Mouse (Mus musculus) gastrocnemius, postnatal 14 days (tissue): ENCODE data around the gene Kcnk6. TPM values are rescaled to one million over a fixed set of nuclear protein-coding genes. Genes with fewer than 3 reads are reported as not detected.

Source experiments
- DNase-seq: peaks from one replicate; pipeline ENCODE4 v3.0.0; 2021; ENCODE audit warnings: mixed read lengths
- intact Hi-C: fragments of 180-260 bp; cut with DNase I; formaldehyde crosslinking; loops from one replicate; pipeline ENCODE4 v1.15.1; 2025; ENCODE audit warnings: low total_unique reads
- long read RNA-seq, 2 experiments: library from polyadenylated mRNA; stranded (forward); transcript quantifications; one replicate each; pipeline ENCODE4 v2.0.0; 2021
- total RNA-seq, 2 experiments: library from RNA; stranded (reverse); gene quantifications; 2 replicates each; pipeline ENCODE4 v1.2.3; 2021

Gene Kcnk6
- 1 to 10 TPM; 2.2 to 2.6 TPM for total RNA-seq
- long read RNA-seq, experiment 1, partial matches to known transcripts: 1 of 2 reads
- long read RNA-seq, experiment 1, other reads (novel, unspliced or antisense): 1 of 2 reads
- long read RNA-seq, experiment 2, full-length matches to known transcripts: 1 of 1 reads
- long read RNA-seq, experiment 2, partial matches to known transcripts: 0 of 1 reads
- long read RNA-seq, experiment 2, other reads (novel, unspliced or antisense): 0 of 1 reads

DNA sequence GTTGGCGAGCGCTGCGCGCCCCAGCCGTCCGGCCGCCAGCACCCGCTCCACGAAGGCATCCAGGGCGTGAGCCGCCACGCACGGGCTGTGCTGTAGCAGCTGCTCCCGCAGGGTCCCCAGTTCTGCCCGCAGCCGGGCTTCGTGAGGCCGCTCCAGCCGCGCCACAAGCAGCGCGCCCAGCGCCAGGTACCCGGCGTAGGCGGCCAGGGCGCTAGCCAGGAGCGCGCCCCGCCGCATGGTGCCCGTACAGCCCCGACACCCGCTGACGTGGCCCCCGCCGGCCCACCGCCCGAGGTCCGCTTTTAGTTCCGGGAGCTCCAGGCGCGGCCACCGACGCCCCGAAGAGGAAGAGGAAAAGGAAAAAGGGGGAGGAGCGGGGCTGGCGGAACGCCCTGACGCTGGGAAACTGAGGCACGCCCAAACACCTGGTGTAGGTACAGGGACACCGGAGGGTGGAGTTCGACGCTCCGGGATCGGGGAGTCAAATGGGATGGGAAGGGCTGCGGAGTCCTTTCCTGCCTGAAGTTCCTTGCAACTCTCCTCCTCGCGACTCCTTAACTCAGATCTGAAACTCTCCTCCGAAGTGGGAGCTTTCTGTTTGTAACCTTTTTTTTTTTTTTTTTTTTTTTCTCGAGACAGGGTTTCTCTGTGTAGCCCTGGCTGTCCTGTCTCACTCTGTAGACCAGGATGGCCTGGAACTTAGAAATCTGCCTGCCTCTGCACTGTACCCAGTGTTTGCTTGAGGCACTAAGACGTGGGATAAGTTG lies at the start of gene Kcnk6:
Gene Kcnk6, minus strand, starts transcription at position 269 of the 767 bp plus-strand sequence.
- DNase-seq: peak; percentile 58
- intact Hi-C loops: loop anchor here (5.0 kb wide), 1 partner anchor 100 kb away; the partner anchor contains the start of gene Rasgrp4

DNA sequence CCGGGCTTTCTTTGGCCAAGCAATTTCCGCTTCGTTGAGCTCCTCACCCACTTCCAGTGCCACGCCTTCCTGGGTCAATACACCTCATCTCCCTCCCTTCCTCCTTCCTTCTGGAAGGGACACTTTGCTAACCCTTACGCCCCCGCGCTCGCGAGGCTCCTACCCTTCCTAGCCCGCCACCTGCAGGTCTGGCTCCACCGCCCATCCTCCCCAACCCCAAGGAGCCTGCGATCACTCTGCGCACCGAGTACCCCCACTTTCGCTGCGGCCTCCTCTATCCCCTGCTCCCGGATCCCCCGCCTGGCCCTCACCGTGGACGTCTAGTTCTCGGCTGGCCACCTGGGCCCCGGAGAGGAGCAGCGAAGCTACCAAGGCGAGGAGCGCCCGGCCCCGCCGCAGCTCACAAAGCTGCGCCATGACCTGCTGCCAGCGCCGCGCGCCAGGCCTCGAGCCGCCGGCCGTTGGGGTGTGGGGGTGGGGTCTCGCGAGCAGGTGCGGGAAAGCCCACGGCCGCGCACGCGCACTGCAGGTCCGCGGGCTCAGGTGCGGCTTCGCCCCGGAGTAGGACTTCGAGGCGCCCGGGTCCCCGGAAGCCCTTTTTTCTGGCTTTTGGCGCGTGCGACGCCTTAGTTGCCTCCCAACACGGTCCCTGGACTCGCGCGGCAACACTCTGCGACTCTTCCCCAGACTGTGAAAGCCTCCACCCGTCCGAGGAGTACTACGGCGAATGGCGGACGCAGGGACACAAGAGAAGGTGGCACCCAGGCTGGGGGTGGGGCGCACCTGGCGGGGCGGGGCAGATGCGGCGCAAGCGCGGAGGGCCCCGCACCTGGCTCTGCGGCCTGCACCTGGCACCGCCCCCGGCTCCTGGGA lies 49.1 kb upstream of the Kcnk6 start, which contains the start of gene Spint2:
Gene Spint2, minus strand, starts transcription at position 712 of the 873 bp plus-strand sequence.
- peak; percentile 24 for DNase-seq
- intact Hi-C loops: no loop called here

DNA sequence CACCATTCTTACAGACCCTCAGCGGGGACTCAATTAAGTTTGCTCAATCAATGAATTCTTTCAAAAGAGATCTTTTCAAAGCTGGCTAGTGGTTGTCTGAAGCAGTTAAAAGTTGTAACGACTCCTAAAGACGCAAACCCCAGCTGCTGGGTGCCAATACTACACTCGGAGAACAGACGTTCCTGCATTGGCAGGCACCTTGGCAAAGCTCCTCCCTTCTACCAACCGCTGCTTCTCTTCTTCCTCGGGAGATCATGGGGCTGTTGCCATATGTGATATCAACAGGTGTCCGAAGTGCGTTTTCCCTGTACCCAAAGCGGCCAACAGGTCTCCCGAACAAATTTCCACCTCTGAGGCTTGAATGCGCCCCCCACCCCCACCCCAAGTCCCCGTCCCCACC lies 48.5 kb upstream of the Kcnk6 start:
- no peak for DNase-seq
- intact Hi-C loops: no loop called here

DNA sequence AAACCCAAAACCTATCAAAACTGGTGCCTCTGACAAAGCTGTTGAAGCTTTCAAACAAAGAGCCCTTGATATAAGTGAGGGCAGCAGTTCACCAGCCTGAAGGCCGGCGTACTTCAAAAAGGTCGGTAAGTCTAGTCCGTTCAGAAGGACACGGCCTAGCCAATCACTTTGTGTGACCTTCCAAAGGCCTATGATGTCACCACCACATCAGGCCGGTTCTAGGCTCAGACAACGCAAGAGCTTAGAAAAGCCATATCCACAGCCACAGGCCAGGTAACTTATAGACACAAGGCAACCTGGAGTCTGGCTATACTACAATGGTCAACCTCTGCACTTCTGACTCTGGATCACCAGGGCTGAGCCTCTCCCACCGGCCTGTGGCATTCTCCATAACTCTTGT lies 47.6 kb upstream of the Kcnk6 start:
- intact Hi-C loops: no loop called here
- DNase-seq: no peak

DNA sequence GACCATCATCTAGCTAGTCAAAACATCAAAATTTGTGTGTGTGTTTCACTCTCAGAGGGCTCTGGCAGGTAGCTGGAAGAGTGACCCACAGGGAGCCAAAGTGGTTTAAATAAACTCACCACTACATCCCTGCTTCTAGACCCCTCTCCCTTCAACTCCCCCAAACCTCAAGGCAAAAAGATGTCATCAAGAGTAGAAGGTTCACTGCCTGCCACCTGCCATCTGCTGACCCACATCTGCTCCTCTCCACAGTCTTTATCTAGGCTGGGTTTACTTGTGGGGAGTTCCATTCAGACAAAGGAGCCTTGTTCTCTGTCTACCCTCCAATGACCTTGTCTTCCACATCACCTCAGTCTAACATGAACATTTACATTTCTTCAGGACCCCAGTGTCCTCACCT lies 46.9 kb upstream of the Kcnk6 start:
- DNase-seq: no peak
- intact Hi-C loops: no loop called here

DNA sequence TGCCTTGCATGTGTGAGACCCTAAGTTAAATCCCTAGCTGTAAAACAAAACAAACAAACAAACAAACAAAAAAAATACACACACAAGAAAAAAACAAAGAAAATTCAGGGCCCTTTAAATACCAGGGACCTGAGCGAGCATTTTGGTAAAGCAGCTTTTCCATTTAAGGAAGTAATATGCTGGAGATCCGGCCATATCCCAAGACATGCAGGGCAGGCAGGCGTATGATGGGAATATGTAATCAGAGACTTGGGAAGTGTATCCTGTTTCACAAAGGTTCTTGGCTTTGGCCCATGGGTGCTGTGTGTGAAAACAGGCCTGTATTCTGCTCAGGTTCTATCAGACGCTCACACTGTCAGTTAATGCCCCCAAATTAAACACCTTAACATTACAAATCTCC lies 45.2 kb upstream of the Kcnk6 start:
- no peak for DNase-seq
- intact Hi-C loops: no loop called here

DNA sequence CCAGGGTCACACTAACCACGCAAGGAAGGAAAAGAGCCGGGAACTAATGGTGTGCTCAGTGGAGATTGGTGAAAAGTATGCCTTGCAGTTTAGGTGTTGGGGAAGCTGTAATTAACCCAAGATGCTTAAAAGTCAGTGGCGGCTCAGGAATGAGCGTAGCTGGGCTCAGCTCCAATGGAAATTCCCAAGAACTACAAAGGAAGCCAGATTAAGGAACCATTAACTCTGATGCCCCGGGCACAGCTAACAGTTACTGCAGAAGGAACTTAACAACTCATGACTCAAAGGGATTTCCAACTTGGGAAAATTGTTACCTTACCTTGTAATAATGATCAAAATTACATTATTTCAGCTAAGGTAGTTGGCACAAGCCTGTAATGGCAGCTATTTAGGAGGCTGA lies 44.4 kb upstream of the Kcnk6 start:
- no peak for DNase-seq
- intact Hi-C loops: no loop called here

DNA sequence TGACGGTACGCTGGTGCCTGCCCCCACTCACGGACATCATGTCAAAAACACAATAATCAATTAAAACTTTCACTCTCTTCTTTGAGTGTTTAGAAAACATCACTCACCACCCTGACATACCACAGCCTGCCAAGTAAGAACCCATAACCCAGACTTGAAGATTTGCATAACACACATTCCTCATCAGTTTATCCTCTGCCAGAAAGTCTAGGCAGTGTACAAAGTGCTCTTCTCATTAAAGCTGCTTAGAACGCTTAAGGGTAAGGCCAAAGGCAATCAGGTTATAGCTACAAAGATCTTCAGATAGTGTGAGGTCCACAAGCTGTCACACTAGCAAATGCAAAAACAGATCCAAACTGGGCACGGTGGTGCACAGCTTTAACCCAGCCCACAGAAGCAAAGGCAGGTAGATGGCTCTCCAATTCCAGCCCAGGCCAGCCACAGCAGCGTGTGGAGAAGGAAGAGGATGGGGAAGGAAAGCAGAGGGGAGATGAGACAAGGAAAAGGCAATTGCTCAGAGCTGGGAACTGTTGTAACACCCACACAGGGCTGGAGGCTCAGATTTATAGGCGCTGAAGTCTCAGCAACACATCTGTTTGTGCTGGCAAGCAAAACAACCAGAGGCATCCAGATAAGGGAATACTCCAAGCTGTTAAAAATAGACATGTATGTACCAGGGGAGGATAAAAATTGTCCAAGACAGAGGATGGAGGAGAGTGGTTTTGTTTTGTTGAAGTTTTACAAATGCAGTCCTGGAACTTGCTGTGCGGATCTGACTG lies 39.6 kb upstream of the Kcnk6 start:
- DNase-seq: no peak
- intact Hi-C loops: no loop called here

DNA sequence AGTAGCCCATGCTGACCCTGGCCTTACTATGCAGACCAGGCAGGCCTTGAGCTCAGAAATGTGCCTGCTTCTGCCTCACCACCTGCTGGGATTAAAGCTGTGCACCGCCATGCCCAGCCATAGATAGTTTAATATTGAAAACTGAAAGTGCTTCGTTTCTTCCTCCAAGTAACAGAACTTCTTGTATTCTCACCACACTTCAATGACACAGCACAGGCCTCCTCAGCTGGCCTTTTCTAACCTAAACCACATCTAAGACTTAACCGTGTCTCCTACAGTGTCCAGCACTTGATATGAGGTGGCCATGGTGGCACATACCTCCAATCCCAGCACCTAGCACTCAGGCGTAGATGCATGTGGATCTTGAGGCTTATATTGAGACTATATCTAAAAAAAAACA lies 38.1 kb upstream of the Kcnk6 start:
- no peak for DNase-seq
- intact Hi-C loops: no loop called here

DNA sequence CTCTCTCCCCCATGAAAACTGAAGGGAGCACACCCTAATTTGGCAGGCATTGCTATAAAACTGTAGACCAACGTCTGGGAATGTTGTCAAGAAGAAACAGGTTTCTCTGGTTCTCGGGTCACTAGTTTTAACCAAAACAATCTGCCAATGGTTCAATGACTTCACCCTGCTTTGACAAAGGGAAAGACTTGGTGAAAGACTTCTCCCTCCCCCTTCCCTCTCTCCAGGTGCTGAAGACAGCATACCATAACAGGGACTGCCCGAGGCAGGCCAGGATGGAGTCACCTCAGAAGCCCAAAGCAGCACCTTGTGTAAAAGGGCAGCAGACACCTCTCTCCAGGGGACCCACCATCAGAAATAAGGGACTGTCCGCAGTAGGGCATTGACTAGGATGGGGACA lies 34.6 kb upstream of the Kcnk6 start:
- DNase-seq: no peak
- intact Hi-C loops: no loop called here

DNA sequence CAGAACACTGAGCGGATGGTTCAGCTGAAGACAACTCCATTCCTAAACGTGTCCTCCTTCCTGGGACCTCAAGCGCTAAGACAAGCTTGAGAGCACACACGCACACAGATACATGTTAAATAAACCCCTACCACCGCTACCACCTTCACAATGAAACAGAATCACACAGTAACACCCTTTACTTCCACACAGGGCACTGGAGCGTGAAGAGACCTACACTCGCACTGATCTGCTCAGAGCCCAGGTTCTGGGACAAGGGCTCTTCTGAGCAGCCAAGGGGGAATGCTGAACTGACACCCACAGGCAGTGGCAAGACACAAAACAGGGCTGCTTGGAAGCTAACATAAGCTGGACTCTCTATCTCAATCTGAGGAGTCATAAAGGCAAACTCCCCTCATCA lies 33.3 kb upstream of the Kcnk6 start:
- intact Hi-C loops: no loop called here
- DNase-seq: no peak

DNA sequence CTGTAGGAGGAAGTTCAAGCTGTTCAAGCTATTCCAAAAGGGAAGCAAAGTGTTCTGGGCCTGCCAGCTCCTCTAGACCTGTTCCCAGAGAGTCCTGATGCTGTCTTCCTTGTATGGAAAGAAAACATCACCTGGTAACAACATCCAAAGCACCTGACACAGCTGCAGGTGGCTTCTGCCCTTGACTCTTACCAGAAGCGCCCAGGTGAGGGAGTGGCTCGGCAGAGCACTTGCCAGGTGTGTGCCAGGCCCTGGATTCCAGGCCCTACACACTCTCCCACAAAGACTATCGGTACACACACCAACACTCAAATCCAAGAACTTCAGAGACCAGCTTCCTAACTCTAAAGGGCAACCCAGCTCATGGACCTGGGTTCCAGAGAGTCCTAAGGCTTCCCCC lies 31.5 kb upstream of the Kcnk6 start:
- intact Hi-C loops: no loop called here
- no peak for DNase-seq

DNA sequence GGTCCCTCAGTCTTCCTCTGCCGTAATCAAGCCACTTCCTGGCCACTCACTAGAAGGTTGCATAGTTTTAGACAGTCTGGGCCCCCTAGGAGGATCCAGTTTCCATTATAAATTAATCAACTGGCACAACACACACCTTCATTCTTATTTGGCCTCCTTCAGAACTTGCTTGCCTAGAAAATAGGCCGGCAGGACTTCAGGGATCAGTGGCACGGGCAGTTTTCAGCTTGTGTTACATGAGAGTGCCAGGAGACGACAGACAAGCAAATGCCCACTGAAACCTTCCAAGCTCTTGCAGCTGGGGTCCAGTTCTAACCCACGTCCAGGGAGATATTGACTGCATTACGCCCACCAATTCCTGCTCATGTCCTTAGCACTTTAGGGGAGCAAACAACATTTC lies 29.8 kb upstream of the Kcnk6 start:
- DNase-seq: no peak
- intact Hi-C loops: no loop called here

DNA sequence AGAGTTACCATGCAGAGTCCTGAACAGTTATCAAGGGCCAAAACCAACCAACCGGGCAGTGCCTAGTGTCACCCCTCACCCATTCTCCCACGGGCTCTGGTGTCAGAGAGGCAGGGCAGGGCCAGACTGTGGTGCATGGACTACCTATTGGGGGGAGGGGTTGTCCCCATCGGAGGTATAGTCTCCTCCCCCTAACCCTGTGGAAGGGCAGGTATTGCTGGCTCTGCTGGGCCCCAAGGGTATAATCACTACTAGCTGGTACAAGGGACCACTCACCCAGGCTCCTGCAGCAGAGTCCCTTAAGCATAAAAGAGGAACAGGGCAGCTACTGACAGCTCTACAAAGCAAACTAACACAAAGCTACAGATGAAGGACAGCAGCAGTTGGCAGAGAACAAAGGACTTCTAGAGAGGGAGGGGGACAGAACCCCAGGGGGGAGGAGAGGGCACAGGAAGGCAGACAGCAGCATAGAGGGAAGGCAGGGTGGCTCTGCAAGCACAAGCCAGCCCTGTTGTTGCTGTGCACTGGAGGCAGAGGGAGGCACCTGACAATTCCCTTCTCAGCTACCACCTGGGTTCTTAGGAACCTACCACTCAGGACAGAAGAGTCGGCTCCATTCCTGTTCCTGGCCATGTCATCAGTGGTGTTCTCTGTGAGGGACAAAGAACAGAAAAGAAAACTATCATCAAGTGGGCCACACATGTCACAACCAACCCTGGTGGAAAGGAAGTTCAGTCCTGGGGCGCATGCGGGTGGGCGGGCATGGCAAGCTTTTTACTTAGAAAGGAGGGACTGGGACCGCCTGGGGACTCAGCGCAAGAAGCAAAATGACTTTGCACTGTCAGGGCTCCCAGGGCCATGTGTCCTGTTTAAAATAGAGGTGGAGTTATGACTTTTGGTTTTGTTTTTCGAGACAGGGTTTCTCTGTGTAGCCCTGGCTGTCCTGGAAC lies 27.7 kb upstream of the Kcnk6 start:
- DNase-seq: no peak
- intact Hi-C loops: no loop called here

DNA sequence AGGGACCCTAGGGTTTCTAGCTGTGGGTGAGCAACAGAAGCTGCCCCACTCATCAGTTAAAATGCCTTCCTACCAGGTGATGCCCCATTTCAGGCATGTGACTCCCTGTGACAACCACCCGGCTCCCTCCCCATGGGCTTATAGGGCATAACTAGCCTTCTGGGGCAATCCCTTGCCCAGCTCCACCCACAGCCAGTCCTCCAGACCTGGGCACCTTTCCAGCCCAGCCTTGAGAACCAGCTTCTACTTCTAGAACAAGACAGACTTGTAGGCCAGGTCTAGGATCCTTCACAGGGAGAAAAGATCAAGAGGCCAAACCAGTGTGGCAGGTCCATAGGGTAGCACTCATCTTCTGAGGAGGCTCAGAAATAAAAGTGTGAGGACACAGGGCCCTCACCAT lies 25.1 kb upstream of the Kcnk6 start:
- intact Hi-C loops: no loop called here
- no peak for DNase-seq

DNA sequence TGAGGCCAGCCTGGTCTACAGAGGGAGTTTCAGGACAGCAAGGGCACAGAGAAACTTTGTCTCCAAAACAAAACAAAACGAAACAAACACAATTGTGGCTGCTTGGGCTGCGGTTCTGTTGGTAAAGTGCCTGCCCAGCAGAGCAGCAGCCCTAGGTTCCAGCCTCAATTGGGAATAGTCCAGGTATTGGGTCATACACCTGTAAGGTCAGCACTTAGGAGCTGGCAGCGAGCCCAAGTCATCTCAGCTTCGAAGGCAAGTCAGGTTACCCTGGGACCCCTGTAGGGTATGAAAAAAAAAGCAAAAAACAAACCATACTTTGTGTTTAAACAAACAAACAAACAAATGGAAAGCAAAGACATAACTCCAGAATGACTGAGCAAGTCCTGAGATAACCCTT lies 23.6 kb upstream of the Kcnk6 start:
- intact Hi-C loops: no loop called here

DNA sequence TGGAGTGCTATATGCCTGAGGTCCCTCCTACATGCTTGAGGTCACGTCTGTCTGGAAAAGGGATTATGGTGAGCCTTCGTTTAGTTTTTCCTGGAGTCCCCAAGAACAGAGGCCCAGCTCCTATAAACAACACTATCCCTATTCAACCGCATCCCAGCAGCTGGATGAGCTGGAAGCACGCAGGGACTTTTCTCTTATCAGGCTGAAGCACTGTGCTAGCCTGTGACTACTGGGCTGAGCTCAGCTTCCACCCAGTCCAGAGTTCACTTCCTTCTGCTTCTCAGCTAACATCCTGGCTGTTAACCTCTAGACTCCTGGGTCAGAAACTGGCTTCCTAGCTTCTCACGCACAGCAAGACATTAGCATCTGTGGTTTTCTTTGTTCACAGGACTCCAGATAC lies 21.5 kb upstream of the Kcnk6 start:
- no peak for DNase-seq
- intact Hi-C loops: no loop called here

More for the DNA sequence above, 23.6 kb upstream of the Kcnk6 start:
- no peak for DNase-seq

DNA sequence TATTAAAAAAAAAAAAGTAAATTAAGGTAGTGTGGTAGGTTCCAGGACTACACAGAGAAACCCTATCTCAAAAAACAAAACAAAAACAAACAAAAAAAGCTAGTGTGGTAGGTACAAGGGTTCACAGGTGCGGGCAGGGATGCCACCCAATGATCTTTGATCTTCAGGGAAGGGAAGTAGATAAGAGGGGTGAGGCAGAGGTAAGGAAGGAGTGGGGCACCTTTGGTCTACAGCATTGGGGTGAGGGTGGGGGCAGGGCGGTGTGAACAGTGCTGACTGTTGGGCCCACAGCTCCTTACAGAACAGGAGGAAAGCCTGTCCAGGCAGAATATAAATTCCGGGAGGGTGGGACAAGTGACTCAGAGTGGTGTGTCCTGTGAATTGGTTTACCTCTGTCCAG lies 18.9 kb upstream of the Kcnk6 start:
- DNase-seq: no peak
- intact Hi-C loops: no loop called here
